Mouse (Mus musculus): ENCODE data around the gene Gm5916. TPM values are rescaled to one million over a fixed set of nuclear protein-coding genes. Genes with fewer than 3 reads are reported as not detected.

Gm5916 gene
- not detected in 2 replicates for polyA plus RNA-seq (2015; fragmentation: Nextera tagmentation; extraction: Ambion mirVana)

GRCm38 (mm10) chr9:36128679-36129078, at the start of gene Gm5916:
TSS of gene Gm5916 (minus strand) at chr9:36128779.

Other genes starting within 250 kb of the Gm5916 start
- gene 9230113P08Rik, start 220.4 kb downstream of the Gm5916 start, polyA plus RNA-seq (2015; fragmentation: Nextera tagmentation; extraction: Ambion mirVana), result not detected in 2 replicates

All from urinary bladder, postnatal 0 days (tissue).